Mouse (Mus musculus) small intestine, adult 2 months (tissue): ENCODE results near the gene Tmed4. TPM values are rescaled to one million over a fixed set of nuclear protein-coding genes. Genes with fewer than 3 reads are reported as not detected.
A peak's percentile ranks its signal among the peaks of the same experiment; 100 is the strongest.

Source experiments
- H3K27ac ChIP-seq: fragments of 200-500 bp; 2 replicates; pipeline ENCODE4 v1.5.1; 2012; ENCODE audit warnings: low read depth, low read length, control low read depth, inconsistent platforms; ENCODE audit not compliant: insufficient read depth
- H3K27me3 ChIP-seq: fragments of 200-500 bp; 2 replicates; pipeline ENCODE4 v1.6.1; 2012; ENCODE audit warnings: mild to moderate bottlenecking, moderate library complexity, low read length, inconsistent platforms; ENCODE audit not compliant: control insufficient read depth, insufficient read depth
- H3K36me3 ChIP-seq: fragments of 200-500 bp; 2 replicates; pipeline ENCODE4 v1.6.1; 2012; ENCODE audit warnings: mild to moderate bottlenecking, low read length, control low read depth, inconsistent platforms; ENCODE audit not compliant: control insufficient read depth, insufficient read depth
- H3K4me1 ChIP-seq: fragments of 200-500 bp; 2 replicates; pipeline ENCODE4 v1.6.1; 2012; ENCODE audit warnings: low read length, inconsistent platforms, mixed read lengths; ENCODE audit not compliant: control insufficient read depth, insufficient read depth, insufficient read length
- H3K4me3 ChIP-seq: fragments of 200-500 bp; 2 replicates; pipeline ENCODE4 v1.5.1; 2012; ENCODE audit warnings: low read depth, mild to moderate bottlenecking, control low read depth, inconsistent platforms, low read length, moderate library complexity
- CTCF ChIP-seq: fragments of 200-500 bp; IDR thresholded peaks from 2 replicates; pipeline ENCODE4 v1.5.1; 2012; ENCODE audit warnings: low read depth, mild to moderate bottlenecking, control low read depth, inconsistent platforms, low read length, moderate library complexity, mixed read lengths; ENCODE audit not compliant: insufficient replicate concordance, insufficient read length; ENCODE audit errors: extremely low read depth
- POLR2A ChIP-seq: fragments of 200-500 bp; IDR thresholded peaks from 2 replicates; pipeline ENCODE4 v1.6.1; 2012; ENCODE audit warnings: low read depth, mild to moderate bottlenecking, control low read depth, inconsistent platforms, low read length, moderate library complexity
- WGBS: fragments of 180-500 bp; shearing (Covaris S2); methylation state at CpG from one replicate; pipeline ENCODE4 v1.1.7; 2018; 5-methylcytosine and 5-hydroxymethylcytosine counted together
- polyA plus RNA-seq: library from polyadenylated mRNA; depleted of rRNA; stranded (reverse); fragments of >200 nt; gene quantifications from 2 replicates; pipeline ENCODE4 v1.2.3, GENCODE M21; 2012

Gene Tmed4
- polyA plus RNA-seq, 1 experiment: 182 TPM

DNA sequence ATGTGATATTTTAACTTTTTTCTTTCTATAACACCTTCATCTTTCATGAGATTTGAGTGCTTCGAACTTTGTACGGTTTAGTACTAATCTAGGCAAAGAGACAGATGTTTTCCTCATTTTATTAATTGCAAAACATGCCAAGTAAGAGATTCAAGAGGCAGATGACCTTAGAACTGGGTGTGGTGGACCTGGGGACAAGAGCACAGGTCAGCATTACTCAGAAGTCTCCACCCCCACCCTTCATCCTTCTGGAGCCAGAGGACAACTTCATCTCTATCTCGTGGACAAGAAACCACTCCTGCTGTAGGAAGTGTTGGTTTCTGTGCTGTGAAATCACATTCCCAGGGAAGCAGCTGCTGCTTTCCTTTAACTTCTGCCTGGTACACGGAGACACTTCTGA, 33.5 kb upstream of the Tmed4 start:
- no peaks in the 10 kb centered on the region for H3K27me3 ChIP-seq
- TF ChIP-seq CTCF: no peak
- TF ChIP-seq POLR2A: no peak
- 32% methylated on average over 4 of the region's 4 CpGs for WGBS
- H3K27ac ChIP-seq: peak overlapping the region; percentile 98
- peaks cover 58% of the 10 kb centered on the region for H3K36me3 ChIP-seq
- H3K4me3 ChIP-seq: no peak overlapping the region
- H3K4me1 ChIP-seq: peaks cover 36% of the 10 kb centered on the region; the same call in 1 of the 2 replicates

DNA sequence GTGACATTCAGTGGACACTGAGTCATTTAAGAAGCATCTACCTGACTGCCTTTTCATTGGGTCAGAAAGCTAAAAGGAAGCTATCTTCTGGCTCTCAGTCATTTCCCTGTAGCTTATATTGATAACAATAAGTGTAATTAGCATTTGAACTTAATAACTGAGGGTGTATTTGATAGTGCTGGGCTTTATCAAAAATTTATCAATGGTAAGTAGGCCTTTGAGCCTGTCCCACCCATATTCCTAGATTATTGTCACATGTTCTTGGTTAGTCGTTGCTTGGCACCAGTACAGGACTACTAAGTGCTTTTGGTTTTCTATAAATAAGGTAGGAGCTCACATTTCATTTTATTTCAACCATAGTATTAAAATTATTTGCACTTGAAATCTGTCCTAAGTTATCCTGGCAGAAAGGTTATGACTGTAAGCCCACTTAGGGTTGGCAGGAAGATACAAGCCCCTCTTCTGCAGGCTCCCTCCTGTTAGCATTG, 31.3 kb upstream of the Tmed4 start:
- Histone ChIP-seq H3K36me3 (peaks cover 62% of the 10 kb centered on the region), H3K27ac (peak overlapping the region; percentile 99), H3K4me3 (no peak overlapping the region), H3K4me1 (peaks cover 38% of the 10 kb centered on the region; the same call in 1 of the 2 replicates), H3K27me3 (no peaks in the 10 kb centered on the region)
- no peak for TF ChIP-seq CTCF
- TF ChIP-seq POLR2A: no peak
- 16% methylated on average over 1 of the region's 1 CpGs for WGBS

- H3K36me3 ChIP-seq: peaks cover 74% of the 10 kb centered on the region
- peak overlapping the region; percentile 60; the same call in 1 of the 2 replicates for H3K27ac ChIP-seq
- WGBS: 84% methylated on average over 2 of the region's 2 CpGs
- H3K27me3 ChIP-seq: no peaks in the 10 kb centered on the region
- no peak overlapping the region for H3K4me3 ChIP-seq
- H3K4me1 ChIP-seq: peaks cover 38% of the 10 kb centered on the region; the same call in 1 of the 2 replicates
- no peak for TF ChIP-seq CTCF
Measured at GRCm38 (mm10) chr11:6302793-6303192, 28.1 kb upstream of the Tmed4 start.

- H3K4me3 ChIP-seq: no peak overlapping the region
- 34% methylated on average over 2 of the region's 2 CpGs for WGBS
- H3K27ac ChIP-seq: peak overlapping the region; percentile 92
- no peaks in the 10 kb centered on the region for H3K27me3 ChIP-seq
- peaks cover 26% of the 10 kb centered on the region; the same call in 1 of the 2 replicates for H3K4me1 ChIP-seq
- TF ChIP-seq POLR2A: no peak
- TF ChIP-seq CTCF: no peak
- peaks cover 67% of the 10 kb centered on the region for H3K36me3 ChIP-seq
Measured at GRCm38 (mm10) chr11:6299435-6299834, 24.8 kb upstream of the Tmed4 start.

- TF ChIP-seq POLR2A (no peak), CTCF (no peak)
- Histone ChIP-seq H3K27ac (peak overlapping the region; percentile 30; the same call in 1 of the 2 replicates), H3K4me1 (peaks cover 17% of the 10 kb centered on the region; the same call in 1 of the 2 replicates), H3K4me3 (no peak overlapping the region), H3K36me3 (peaks cover 44% of the 10 kb centered on the region), H3K27me3 (no peaks in the 10 kb centered on the region)
Measured at GRCm38 (mm10) chr11:6296077-6296476, 21.4 kb upstream of the Tmed4 start.

GRCm38 (mm10) chr11:6294632-6295031, 20.0 kb upstream of the Tmed4 start:
- Histone ChIP-seq H3K27me3 (no peaks in the 10 kb centered on the region), H3K4me3 (no peak overlapping the region), H3K27ac (peak overlapping the region; percentile 32; the same call in 1 of the 2 replicates), H3K36me3 (peaks cover 30% of the 10 kb centered on the region), H3K4me1 (peaks cover 10% of the 10 kb centered on the region; the same call in 1 of the 2 replicates)
- 72% methylated on average over 4 of the region's 4 CpGs for WGBS
- TF ChIP-seq POLR2A (no peak), CTCF (no peak)

- H3K4me3 ChIP-seq: no peak overlapping the region
- TF ChIP-seq CTCF: no peak
- TF ChIP-seq POLR2A: no peak
- WGBS: 81% methylated on average over 2 of the region's 2 CpGs
- H3K4me1 ChIP-seq: peaks cover 7% of the 10 kb centered on the region; the same call in 1 of the 2 replicates
- peaks cover 22% of the 10 kb centered on the region for H3K36me3 ChIP-seq
- no peaks in the 10 kb centered on the region for H3K27me3 ChIP-seq
- H3K27ac ChIP-seq: peak overlapping the region; percentile 88
Measured at GRCm38 (mm10) chr11:6293601-6294000, 18.9 kb upstream of the Tmed4 start.

DNA sequence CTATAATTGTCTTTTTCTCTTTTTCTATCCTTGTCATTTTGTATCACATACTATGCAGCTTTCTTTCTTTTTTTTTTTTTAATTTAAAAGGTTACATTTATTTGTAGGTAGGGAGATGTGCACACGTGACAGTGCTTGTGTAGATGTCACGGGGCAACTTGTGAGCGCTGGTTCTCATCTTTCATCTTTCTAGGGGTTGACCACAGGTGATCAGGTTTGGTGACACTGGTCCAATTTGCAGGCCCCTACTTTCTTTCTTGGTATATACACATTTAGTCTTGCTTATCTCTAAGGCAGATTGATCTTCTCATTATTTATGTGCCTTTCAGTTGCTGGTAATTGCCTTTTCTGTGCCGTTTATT, 18.3 kb upstream of the Tmed4 start:
- Histone ChIP-seq H3K27ac (peak overlapping the region; percentile 97), H3K27me3 (no peaks in the 10 kb centered on the region), H3K36me3 (peaks cover 16% of the 10 kb centered on the region), H3K4me3 (peak overlapping the region; percentile 43; the same call in 1 of the 2 replicates), H3K4me1 (peaks cover 7% of the 10 kb centered on the region; the same call in 1 of the 2 replicates)
- WGBS: 80% methylated on average over 4 of the region's 4 CpGs
- TF ChIP-seq POLR2A: no peak
- no peak for TF ChIP-seq CTCF
